Mouse (Mus musculus): ENCODE measurements around the gene Tulp2.
"Not testable (repeated sequence)": the region's sequence is repeated elsewhere in the genome, so short reads cannot be mapped to it uniquely, and the experiment has no call there.

The Tulp2 gene

GRCm38 (mm10) chr7:45498427-45498826 is 16.8 kb downstream of the Tulp2 start:
- peaks cover 81% of the 10 kb centered on the region for H3K36me3 ChIP-seq (ENCODE audit: insufficient read depth, low read length)
- no peak overlapping the region for H3K4me3 ChIP-seq (replicated peaks; ENCODE audit: low read length)
- TF ChIP-seq POU5F1 (IDR thresholded peaks at IDR 0.05; ENCODE audit: borderline replicate concordance, low read length): no peak
- TF ChIP-seq CTCF (conservative IDR thresholded peaks at IDR 0.05; ENCODE audit: low read length): no peak
- TF ChIP-seq NANOG (IDR thresholded peaks at IDR 0.05; ENCODE audit: borderline replicate concordance, low read length): no peak
- no peaks in the 10 kb centered on the region for H3K9me3 ChIP-seq (ENCODE audit: low read length)
- no peaks in the 10 kb centered on the region for H3K27me3 ChIP-seq (ENCODE audit: insufficient read depth, low read length)
- peaks cover 48% of the 10 kb centered on the region for H3K4me1 ChIP-seq (replicated peaks; ENCODE audit: low read depth, low read length)

- no peaks in the 10 kb centered on the region for H3K27me3 ChIP-seq (ENCODE audit: insufficient read depth, low read length)
- no peaks in the 10 kb centered on the region for H3K9me3 ChIP-seq (ENCODE audit: low read length)
- H3K4me1 ChIP-seq (replicated peaks; ENCODE audit: low read depth, low read length): peaks cover 28% of the 10 kb centered on the region
- H3K36me3 ChIP-seq (ENCODE audit: insufficient read depth, low read length): peaks cover 57% of the 10 kb centered on the region
- H3K4me3 ChIP-seq (replicated peaks; ENCODE audit: low read length): no peak overlapping the region
- TF ChIP-seq NANOG (IDR thresholded peaks at IDR 0.05; ENCODE audit: borderline replicate concordance, low read length): no peak
- no peak for TF ChIP-seq CTCF (conservative IDR thresholded peaks at IDR 0.05; ENCODE audit: low read length)
- TF ChIP-seq POU5F1 (IDR thresholded peaks at IDR 0.05; ENCODE audit: borderline replicate concordance, low read length): no peak
Measured at GRCm38 (mm10) chr7:45507583-45507982, 25.9 kb downstream of the Tulp2 start.

GRCm38 (mm10) chr7:45508561-45508960 is 26.9 kb downstream of the Tulp2 start:
- TF ChIP-seq POU5F1 (IDR thresholded peaks at IDR 0.05; ENCODE audit: borderline replicate concordance, low read length) (no peak), CTCF (conservative IDR thresholded peaks at IDR 0.05; ENCODE audit: low read length) (no peak), NANOG (IDR thresholded peaks at IDR 0.05; ENCODE audit: borderline replicate concordance, low read length) (no peak)
- Histone ChIP-seq H3K9me3 (ENCODE audit: low read length) (no peaks in the 10 kb centered on the region), H3K4me3 (replicated peaks; ENCODE audit: low read length) (no peak overlapping the region), H3K36me3 (ENCODE audit: insufficient read depth, low read length) (peaks cover 49% of the 10 kb centered on the region), H3K27me3 (ENCODE audit: insufficient read depth, low read length) (no peaks in the 10 kb centered on the region), H3K4me1 (replicated peaks; ENCODE audit: low read depth, low read length) (peaks cover 26% of the 10 kb centered on the region)

- Histone ChIP-seq H3K36me3 (ENCODE audit: insufficient read depth, low read length) (peaks cover 43% of the 10 kb centered on the region), H3K4me1 (replicated peaks; ENCODE audit: low read depth, low read length) (peaks cover 33% of the 10 kb centered on the region), H3K27me3 (ENCODE audit: insufficient read depth, low read length) (no peaks in the 10 kb centered on the region), H3K4me3 (replicated peaks; ENCODE audit: low read length) (peak overlapping the region; percentile 89), H3K9me3 (ENCODE audit: low read length) (no peaks in the 10 kb centered on the region)
- TF ChIP-seq CTCF (conservative IDR thresholded peaks at IDR 0.05; ENCODE audit: low read length) (no peak), POU5F1 (IDR thresholded peaks at IDR 0.05; ENCODE audit: borderline replicate concordance, low read length) (no peak), NANOG (IDR thresholded peaks at IDR 0.05; ENCODE audit: borderline replicate concordance, low read length) (no peak)
Measured at GRCm38 (mm10) chr7:45509181-45509882, 27.7 kb downstream of the Tulp2 start.

GRCm38 (mm10) chr7:45509912-45510787 is 28.5 kb downstream of the Tulp2 start, which contains the start of gene Nucb1:
Gene Nucb1 (minus strand): TSS chr7:45510406.
- peaks cover 36% of the 10 kb centered on the region for H3K36me3 ChIP-seq (ENCODE audit: insufficient read depth, low read length)
- H3K27me3 ChIP-seq (ENCODE audit: insufficient read depth, low read length): no peaks in the 10 kb centered on the region
- H3K9me3 ChIP-seq (ENCODE audit: low read length): no peaks in the 10 kb centered on the region
- H3K4me1 ChIP-seq (replicated peaks; ENCODE audit: low read depth, low read length): peaks cover 42% of the 10 kb centered on the region
- TF ChIP-seq CTCF (conservative IDR thresholded peaks at IDR 0.05; ENCODE audit: low read length): no peak
- no peak for TF ChIP-seq NANOG (IDR thresholded peaks at IDR 0.05; ENCODE audit: borderline replicate concordance, low read length)
- no peak for TF ChIP-seq POU5F1 (IDR thresholded peaks at IDR 0.05; ENCODE audit: borderline replicate concordance, low read length)
- H3K4me3 ChIP-seq (replicated peaks; ENCODE audit: low read length): peak within 1 kb of the TSS; percentile 89

GRCm38 (mm10) chr7:45514411-45514810 is 32.7 kb downstream of the Tulp2 start:
- peak overlapping the region; percentile 39 for H3K4me3 ChIP-seq (replicated peaks; ENCODE audit: low read length)

GRCm38 (mm10) chr7:45515436-45515835 is 33.8 kb downstream of the Tulp2 start:
- Histone ChIP-seq H3K4me3 (replicated peaks; ENCODE audit: low read length) (peak overlapping the region; percentile 1; the same call in 1 of the 2 replicates), H3K36me3 (ENCODE audit: insufficient read depth, low read length) (no peaks in the 10 kb centered on the region), H3K4me1 (replicated peaks; ENCODE audit: low read depth, low read length) (peaks cover 64% of the 10 kb centered on the region), H3K27me3 (ENCODE audit: insufficient read depth, low read length) (no peaks in the 10 kb centered on the region), H3K9me3 (ENCODE audit: low read length) (no peaks in the 10 kb centered on the region)
- TF ChIP-seq CTCF (conservative IDR thresholded peaks at IDR 0.05; ENCODE audit: low read length): no peak
- no peak for TF ChIP-seq POU5F1 (IDR thresholded peaks at IDR 0.05; ENCODE audit: borderline replicate concordance, low read length)
- no peak for TF ChIP-seq NANOG (IDR thresholded peaks at IDR 0.05; ENCODE audit: borderline replicate concordance, low read length)

More at GRCm38 (mm10) chr7:45514411-45514810, 32.7 kb downstream of the Tulp2 start:
- H3K9me3 ChIP-seq (ENCODE audit: low read length): no peaks in the 10 kb centered on the region
- H3K4me1 ChIP-seq (replicated peaks; ENCODE audit: low read depth, low read length): peaks cover 65% of the 10 kb centered on the region
- no peaks in the 10 kb centered on the region for H3K36me3 ChIP-seq (ENCODE audit: insufficient read depth, low read length)
- no peak for TF ChIP-seq NANOG (IDR thresholded peaks at IDR 0.05; ENCODE audit: borderline replicate concordance, low read length)
- no peaks in the 10 kb centered on the region for H3K27me3 ChIP-seq (ENCODE audit: insufficient read depth, low read length)

- H3K36me3 ChIP-seq (ENCODE audit: insufficient read depth, low read length); H3K27me3 ChIP-seq (ENCODE audit: insufficient read depth, low read length); H3K9me3 ChIP-seq (ENCODE audit: low read length); H3K4me3 ChIP-seq (replicated peaks; ENCODE audit: low read length): not testable (repeated sequence)
- H3K4me1 ChIP-seq (replicated peaks; ENCODE audit: low read depth, low read length): peaks cover 71% of the 10 kb centered on the region
Measured at GRCm38 (mm10) chr7:45516846-45517245, 35.2 kb downstream of the Tulp2 start.

Data from E14TG2a.4 (cell line).